Mouse (Mus musculus) Muller cell, postnatal 12 days (primary cell): ENCODE measurements around the gene Oprd1.

Experiments
- DNase-seq: peaks from one replicate; pipeline ENCODE4 v3.0.0-alpha.2; 2015; ENCODE audit errors: inconsistent ontology term

The Oprd1 gene

DNA sequence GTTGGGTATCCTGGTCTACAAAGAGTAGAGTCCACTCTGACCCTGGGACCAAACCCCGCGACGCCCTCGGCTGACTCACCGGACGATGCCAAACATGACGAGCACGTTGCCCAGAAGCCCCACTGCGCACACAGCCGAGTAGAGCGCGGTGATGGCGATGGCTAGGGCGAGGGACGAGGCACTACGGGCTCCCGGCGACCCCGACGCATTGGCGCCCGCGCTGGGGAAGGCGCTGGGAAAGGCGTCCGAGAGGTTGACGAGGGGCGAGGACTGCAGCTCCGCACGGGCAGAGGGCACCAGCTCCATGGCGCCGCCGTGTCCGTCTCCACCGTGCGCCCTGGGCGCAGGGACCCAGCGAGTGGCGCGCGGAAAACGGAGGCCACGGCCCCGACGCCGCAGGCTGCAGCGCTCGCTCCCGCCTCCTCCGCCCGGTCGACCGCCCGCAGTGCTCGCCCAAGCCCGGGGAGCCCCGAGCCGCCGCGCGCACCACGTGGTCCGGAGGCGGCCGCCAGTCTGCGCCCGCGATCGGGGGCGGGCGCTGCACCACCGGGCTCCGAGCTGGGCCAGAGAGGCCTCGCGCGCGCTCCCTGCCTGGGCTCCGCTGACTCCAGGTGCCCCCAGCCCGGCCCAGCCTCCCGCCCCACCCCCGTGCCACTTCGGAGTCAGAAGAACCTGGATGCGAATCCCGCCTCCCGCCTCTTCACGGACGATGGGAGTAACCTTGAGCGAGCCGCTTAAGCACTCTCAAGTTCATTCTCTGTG is at the start of gene Oprd1:
TSS of gene Oprd1 (minus strand) at position 407 of the 762 bp plus-strand sequence.
- DNase-seq, result peak; percentile 21

- DNase-seq, result no peak
These were observed 43.6 kb upstream of the Oprd1 start for GRCm38 (mm10) chr4:132187826-132188401.

DNA sequence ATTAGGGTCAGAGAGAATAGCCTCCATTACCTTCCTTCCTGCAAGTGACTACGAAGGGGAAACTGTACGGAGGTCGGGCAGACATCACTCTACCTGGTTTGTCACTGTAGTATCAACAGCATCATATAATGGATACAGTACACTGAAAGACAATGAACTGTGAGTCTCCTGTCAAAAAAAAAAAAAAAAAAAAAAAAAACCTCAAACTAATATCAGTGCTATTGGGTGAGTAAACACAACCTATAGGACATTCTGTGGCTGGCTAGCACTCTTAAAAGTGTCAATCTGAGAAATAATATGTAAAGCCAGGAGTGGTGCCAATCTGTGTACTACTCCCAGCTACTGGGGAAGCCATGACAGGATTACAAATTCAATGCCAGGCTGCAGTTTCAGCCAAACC is 38.9 kb upstream of the Oprd1 start:
- no peak for DNase-seq

DNA sequence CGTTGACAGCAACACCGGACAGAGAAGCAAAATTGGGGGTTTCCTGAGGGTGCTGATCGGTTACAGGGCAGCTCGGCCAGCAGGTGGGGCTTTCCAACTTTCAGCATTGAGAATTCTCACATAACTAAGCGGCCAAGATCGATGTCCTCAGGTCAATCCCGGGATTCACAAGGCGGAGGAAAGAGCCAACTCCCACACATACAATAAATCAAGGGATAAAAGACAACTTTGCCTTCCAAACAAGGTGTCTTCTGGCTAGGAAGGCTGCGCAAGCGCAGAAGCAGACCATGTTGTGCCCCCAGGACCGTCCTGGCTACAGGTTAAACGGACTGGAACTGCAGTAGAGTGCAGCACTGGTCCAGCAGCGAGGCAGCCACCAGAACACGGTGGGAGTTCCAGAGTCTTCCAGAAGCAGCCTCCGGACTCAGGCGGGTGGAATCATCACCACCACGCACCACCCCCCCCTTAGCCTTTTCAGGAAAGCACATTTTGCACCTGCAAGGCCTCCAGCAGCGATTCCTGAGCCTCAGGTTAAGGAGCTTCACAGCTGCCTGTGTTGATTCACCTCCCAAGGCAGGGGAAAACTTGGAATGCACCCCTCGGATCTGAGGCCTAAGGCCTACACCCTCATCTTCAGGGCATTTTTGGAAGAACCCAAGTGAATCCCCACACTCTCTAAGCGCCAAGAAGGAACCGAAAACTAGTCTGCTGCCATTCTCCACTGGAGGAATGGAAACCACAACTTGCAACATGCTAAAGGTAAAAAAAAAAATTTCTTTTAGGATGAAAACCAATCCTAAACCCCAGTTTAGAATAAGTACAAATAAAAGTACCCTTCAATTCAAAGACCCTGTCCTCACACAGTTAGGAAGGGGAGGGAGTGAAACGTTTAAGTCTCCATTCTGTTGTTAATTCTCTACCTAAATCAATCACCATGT is 37.7 kb upstream of the Oprd1 start:
- no peak for DNase-seq

GRCm38 (mm10) chr4:132180710-132181109 is 36.4 kb upstream of the Oprd1 start:
- DNase-seq, result no peak

DNA sequence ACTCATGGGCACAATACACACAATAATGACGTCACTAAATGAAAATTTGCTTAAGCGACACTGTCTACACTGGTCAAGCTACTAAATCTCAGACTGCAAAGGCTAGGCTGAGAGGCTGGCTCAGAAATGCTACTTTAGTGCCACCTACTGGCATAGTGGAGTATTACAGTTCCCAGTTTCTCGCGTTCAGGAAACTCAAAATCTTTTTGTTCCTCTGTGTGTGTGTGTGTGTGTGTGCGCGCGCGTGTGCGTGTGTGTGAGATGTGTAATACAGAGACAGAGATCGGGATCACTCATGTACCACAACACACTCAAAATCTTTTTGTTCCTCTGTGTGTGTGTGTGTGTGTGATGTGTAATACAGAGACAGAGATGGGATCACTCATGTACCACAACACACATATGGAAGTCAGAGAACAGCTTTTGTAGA is 34.4 kb upstream of the Oprd1 start:
- peak; percentile 45 for DNase-seq

DNA sequence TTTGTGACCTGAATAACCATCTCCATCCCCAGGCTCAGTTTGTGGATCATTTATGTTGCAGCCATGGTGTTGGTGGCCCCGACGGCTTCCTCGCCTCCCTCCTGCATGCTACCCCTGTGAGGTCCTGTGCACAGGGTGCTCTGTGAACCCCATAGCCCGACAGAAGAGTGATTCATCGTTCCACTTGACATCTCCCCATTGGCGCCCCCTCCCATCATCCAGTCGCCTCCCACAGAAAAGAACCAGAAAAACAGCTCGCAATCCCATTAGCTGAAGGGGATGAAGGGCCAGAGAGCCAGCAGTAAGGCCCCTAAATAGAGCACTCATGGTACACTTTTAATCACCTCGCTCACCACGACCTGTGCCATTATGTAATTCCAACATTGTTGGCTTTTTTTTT is 32.2 kb upstream of the Oprd1 start:
- DNase-seq, result no peak

- no peak for DNase-seq
These were observed 26.6 kb upstream of the Oprd1 start for GRCm38 (mm10) chr4:132170891-132171290.

- no peak for DNase-seq
These were observed 25.5 kb upstream of the Oprd1 start for GRCm38 (mm10) chr4:132169761-132170160.

DNA sequence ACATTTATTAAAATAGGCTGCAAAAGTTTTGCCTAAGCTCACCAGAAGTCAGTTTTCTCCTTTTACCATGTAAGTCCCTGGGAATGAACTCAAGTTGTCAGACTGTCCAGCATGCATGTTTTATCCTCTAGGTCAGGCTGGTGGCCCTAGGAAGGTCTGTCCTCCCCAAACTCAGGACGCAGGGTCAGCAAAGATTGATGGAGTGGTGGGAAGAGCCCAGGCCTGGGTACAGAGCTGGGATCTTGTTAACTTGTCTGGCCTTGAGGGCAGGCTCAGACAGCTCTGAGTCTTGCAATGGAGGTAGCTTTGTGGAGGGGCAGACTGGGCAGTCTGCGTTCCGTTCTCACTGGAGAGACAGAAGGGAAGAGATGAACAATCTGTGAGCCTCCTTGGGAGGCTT is 25.0 kb upstream of the Oprd1 start:
- no peak for DNase-seq

- no peak for DNase-seq
These were observed 23.1 kb upstream of the Oprd1 start for GRCm38 (mm10) chr4:132167436-132167835.

DNA sequence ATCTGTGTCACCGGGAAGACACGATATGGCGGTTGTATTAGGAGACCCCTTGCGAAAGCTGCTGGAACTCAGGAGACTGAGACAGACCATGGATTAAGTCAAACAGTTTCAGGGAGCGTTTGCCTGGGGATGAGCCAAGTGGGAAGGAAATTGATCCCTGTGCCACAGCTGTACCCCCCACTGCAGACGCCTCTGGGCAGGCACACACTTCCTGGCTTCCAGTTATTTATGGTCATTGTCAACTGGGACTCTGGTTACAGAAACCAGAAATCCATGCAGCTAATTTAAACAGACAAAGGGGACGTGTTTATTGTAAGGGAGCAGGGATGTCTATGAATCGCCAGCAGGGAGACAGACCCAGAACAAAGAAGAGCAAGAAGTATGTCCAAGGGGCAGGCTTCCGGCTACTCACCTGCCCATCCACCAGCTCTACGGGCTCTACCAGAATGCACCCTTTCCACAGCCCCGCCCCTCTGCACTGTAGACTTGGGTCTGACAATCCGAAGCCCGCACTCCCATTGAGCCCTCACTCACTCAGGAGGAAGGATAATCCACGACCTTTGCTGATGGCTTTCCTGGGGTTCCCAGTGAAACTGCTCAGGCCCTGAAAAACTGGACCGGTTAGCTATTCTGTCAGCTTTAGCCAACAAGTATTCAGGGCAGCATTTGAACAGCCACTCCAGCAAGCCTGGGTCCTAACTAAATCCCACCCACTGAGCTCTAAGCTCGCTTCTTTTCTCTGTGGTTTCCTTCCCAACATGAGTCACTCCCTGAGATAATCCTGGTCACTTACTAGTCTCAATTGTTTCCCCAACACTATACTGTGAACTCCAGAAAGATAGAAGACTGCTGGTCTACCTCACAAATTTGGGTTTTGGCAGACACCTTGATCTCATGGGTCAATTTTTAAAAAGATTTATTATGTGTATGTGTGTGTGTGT is 22.3 kb upstream of the Oprd1 start:
- DNase-seq, result no peak

- no peak for DNase-seq
These were observed 21.4 kb upstream of the Oprd1 start for GRCm38 (mm10) chr4:132165691-132166090.

DNA sequence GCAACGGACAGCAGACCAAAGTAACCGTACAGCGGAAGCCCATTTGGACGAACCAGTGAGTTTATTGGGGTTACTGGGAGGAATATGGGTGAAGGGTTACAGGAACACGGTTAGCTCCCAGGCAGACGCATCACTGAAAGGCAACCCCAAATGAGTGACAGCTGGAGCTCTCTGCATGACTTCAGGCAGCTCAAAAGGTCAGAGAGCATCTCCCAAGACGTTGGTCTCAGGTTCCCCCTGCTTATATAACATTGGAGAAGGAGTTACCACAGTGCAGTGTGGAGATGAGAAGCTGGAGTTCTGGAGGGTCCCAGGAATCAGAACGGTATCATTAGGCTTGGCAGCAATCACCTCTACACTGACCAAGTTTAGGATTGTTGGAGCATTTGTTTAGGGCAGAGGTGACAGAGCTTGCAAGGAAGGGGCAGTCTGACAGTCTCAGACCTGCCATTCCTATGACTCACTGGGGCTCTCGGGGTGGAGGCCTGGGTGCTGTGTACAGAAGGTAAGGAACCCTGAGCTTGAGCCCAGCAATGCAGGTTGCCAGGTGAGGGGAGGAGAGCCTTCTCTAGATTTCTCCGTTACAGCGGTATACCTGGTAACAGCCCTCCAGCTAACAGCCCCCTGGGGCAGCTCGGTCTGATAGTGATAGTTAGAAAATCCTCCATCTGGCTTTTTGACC is 12.8 kb upstream of the Oprd1 start:
- no peak for DNase-seq

DNA sequence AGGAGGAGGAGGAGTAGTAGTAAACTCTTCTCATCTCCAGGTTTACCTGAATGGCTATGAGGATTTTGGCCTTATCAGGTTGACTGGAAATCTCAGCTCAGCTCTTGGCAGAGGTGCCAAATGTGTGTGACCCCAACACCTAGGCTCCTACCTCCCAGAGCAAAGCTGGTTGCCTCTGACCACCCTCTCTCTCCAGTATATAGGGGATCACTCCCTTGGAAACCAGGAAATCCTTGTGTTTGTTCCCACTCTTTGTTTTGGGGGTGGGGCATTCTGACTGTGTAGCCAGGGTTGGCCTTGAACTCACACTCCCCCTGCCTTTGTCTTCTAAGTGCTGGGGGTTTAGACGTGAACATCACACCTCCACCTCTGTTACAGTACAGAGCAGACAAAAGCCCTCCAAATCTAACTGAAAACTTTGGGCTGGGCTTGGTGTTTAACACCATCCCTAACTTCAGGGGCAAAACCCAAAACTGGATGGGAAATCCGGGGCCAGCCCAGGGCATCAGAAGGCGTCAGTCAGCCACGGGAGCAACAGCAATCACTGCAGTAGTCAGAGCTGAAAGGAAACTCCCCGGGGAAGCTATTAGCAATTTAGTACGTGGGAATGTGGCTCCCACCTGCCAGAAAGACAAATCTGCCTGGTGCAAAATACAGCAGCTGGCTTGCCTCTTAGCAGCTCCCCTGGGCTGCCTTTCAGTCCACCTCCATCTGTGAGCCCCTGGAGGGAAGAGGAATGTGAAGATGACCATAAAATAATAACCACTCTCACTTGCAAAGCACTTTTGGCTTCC is 10.8 kb upstream of the Oprd1 start:
- DNase-seq, result no peak

GRCm38 (mm10) chr4:132151673-132152072 is 7.4 kb upstream of the Oprd1 start:
- DNase-seq, result no peak

DNA sequence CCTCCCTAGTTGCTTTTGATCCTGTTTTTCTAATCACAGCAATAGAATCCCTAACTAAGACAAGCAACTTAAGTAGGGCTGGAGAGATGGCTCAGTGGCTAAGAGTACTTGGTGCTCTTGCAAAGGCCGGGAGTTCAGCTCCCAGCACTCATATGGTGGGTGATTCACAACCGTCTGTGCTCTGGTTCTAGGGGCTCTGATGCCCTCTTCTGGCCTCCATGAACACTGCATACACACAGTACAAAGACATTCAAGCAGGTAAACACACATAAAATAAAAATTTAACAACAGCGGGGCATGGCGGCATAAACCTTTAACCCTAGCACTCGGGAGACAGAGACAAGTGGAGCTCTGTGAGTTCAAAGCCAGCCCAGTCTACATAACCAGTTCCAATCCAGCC is 1.9 kb upstream of the Oprd1 start:
- DNase-seq, result no peak

DNA sequence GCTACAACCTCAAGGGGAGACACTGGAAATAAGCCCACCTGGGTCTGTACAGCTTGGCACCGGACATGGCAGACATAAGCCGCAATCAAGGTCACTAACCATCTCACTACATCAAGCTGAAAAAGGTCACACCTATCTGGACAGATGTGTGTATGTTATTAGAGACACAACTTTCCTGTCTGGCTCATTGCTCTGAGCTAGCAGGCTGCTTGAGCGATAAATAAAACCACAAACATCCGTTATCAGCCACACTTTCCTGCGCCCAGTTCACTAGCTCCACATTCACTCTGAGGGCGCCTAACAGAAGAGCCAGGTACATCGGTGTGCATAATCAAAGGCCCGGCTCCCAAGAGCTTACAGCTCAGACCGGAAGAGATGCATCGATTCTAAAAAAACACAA is 806 bp upstream of the Oprd1 start:
- no peak for DNase-seq

DNA sequence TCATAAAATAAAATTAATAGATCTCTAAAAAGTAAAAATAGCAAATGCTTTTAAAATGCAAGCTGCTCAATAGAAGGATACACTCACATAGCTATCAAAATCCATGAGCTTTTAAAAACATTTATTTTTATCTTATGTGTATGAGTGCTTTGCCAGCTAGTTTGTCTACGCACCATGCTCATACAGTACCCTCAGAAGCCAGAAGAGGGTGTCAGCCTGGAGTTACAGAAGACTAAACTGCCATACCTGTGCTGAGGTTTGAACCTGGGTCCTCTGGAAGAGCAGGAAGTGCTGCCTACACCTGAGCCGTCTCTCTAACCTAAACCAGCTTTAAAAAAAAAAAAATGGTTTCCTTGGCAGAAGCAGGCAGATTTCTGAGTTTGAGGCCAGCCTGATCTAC is 5.6 kb downstream of the Oprd1 start:
- no peak for DNase-seq

GRCm38 (mm10) chr4:132137013-132137412 is 7.3 kb downstream of the Oprd1 start:
- no peak for DNase-seq
